Mouse (Mus musculus) CH12.LX (cell line): ENCODE results near the gene Gm20498. TPM values are rescaled to one million over a fixed set of nuclear protein-coding genes. Genes with fewer than 3 reads are reported as not detected.
"Not testable (repeated sequence)": the region's sequence is repeated elsewhere in the genome, so short reads cannot be mapped to it uniquely, and the experiment has no call there.

ENCODE experiments used
- DNase-seq: peaks from one replicate; pipeline ENCODE4 v3.0.0-alpha.2; 2013; ENCODE audit errors: extremely low read depth
- H3K27ac ChIP-seq: 2 replicates; pipeline ENCODE4 v1.5.1; 2012; ENCODE audit warnings: low read depth, mild to moderate bottlenecking, control low read depth, moderate library complexity; ENCODE audit not compliant: insufficient read depth
- H3K27me3 ChIP-seq: replicated peaks from 2 replicates; pipeline ENCODE3; 2012; ENCODE audit warnings: inconsistent platforms
- H3K36me3 ChIP-seq, 2 experiments: replicated peaks in 1 of 2; 2 replicates each; pipeline versions ENCODE3 to v1.6.1; 2012; ENCODE audit warnings: inconsistent platforms in 1 of 2, low read length in 1 of 2, mild to moderate bottlenecking in 1 of 2, mixed read lengths in 1 of 2, moderate library complexity in 1 of 2; ENCODE audit not compliant: control insufficient read depth in 1 of 2, insufficient read depth in 1 of 2
- H3K4me1 ChIP-seq, 2 experiments: 2 replicates each; pipeline ENCODE4 v1.6.1; 2012; ENCODE audit warnings: inconsistent platforms in 1 of 2, moderate library complexity in 1 of 2; ENCODE audit not compliant: insufficient read depth in 2 of 2, control insufficient read depth in 1 of 2
- H3K4me2 ChIP-seq: 2 replicates; pipeline ENCODE4 v1.6.1; 2012; ENCODE audit warnings: low read depth, mild to moderate bottlenecking, control low read depth; ENCODE audit not compliant: poor library complexity, insufficient read depth, severe bottlenecking
- H3K4me3 ChIP-seq, 3 experiments: fragments of 150-350 bp in 1 of 3; sonication (generic) in 1 of 3; replicated peaks in 1 of 3; 2 replicates each; pipeline versions ENCODE3 to v1.5.1; 2011 to 2012; ENCODE audit warnings: low read depth in 2 of 3, low read length in 2 of 3, mild to moderate bottlenecking in 2 of 3, moderate library complexity in 2 of 3, control low read depth in 1 of 3, improper control_type of control experiment in 1 of 3, inconsistent platforms in 1 of 3, mixed read lengths in 1 of 3; ENCODE audit not compliant: poor library complexity in 1 of 3
- H3K79me2 ChIP-seq: replicated peaks from 2 replicates; pipeline ENCODE4 v1.6.1; 2012; ENCODE audit warnings: mild to moderate bottlenecking, moderate library complexity; ENCODE audit not compliant: control insufficient read depth, poor library complexity, insufficient read depth, severe bottlenecking; ENCODE audit errors: extremely low read depth
- H3K9ac ChIP-seq: 2 replicates; pipeline ENCODE4 v1.6.1; 2012; ENCODE audit warnings: low read depth, mild to moderate bottlenecking, control low read depth, moderate library complexity; ENCODE audit not compliant: insufficient read depth
- H3K9me3 ChIP-seq: replicated peaks from 2 replicates; pipeline ENCODE3; 2012; ENCODE audit warnings: low read length, inconsistent platforms, mixed read lengths
- CHD1 ChIP-seq: IDR thresholded peaks from 2 replicates; pipeline ENCODE4 v1.6.1; 2012; ENCODE audit warnings: low read depth, low read length, improper control_type of control experiment, inconsistent platforms
- CTCF ChIP-seq, 2 experiments: IDR thresholded peaks in 1 of 2; conservative IDR thresholded peaks in 1 of 2; 2 replicates each; pipeline ENCODE4 v1.5.1; 2011 to 2012; ENCODE audit warnings: low read depth in 2 of 2, low read length in 2 of 2, improper control_type of control experiment in 1 of 2, inconsistent platforms in 1 of 2, mild to moderate bottlenecking in 1 of 2, moderate library complexity in 1 of 2
- ETS1 ChIP-seq: conservative IDR thresholded peaks from 2 replicates; pipeline ENCODE4 v1.6.1; 2012; ENCODE audit warnings: low read depth, mild to moderate bottlenecking, inconsistent platforms, low read length, improper control_type of control experiment, moderate library complexity
- KAT2A ChIP-seq: IDR thresholded peaks from 2 replicates; pipeline ENCODE4 v1.6.1; 2012; ENCODE audit warnings: low read length, improper control_type of control experiment, inconsistent platforms; ENCODE audit not compliant: insufficient replicate concordance
- MAFK ChIP-seq: IDR thresholded peaks from 2 replicates; pipeline ENCODE4 v1.6.1; 2011; ENCODE audit warnings: low read length, improper control_type of control experiment; ENCODE audit not compliant: insufficient replicate concordance
- MAX ChIP-seq: IDR thresholded peaks from 2 replicates; pipeline ENCODE4 v1.6.1; 2011; ENCODE audit warnings: low read length, improper control_type of control experiment
- MEF2A ChIP-seq: IDR thresholded peaks from 2 replicates; pipeline ENCODE4 v1.6.1; 2014; ENCODE audit warnings: low read depth, mild to moderate bottlenecking, inconsistent platforms, low read length, improper control_type of control experiment, borderline replicate concordance
- MYC ChIP-seq: IDR thresholded peaks from 2 replicates; pipeline ENCODE4 v1.6.1; 2011; ENCODE audit warnings: low read depth, mild to moderate bottlenecking, improper control_type of control experiment, low read length
- POLR2AphosphoS2 ChIP-seq: IDR thresholded peaks from 2 replicates; pipeline ENCODE4 v1.6.1; 2011; ENCODE audit warnings: low read depth, low read length, improper control_type of control experiment
- RAD21 ChIP-seq: IDR thresholded peaks from 2 replicates; pipeline ENCODE4 v1.6.1; 2011; ENCODE audit warnings: low read depth, mild to moderate bottlenecking, low read length, improper control_type of control experiment, moderate library complexity
- SIN3A ChIP-seq: IDR thresholded peaks from 2 replicates; pipeline ENCODE4 v1.6.1; 2012; ENCODE audit warnings: low read length, improper control_type of control experiment, inconsistent platforms
- SMC3 ChIP-seq: IDR thresholded peaks from 2 replicates; pipeline ENCODE4 v1.6.1; 2011; ENCODE audit warnings: low read depth, low read length, improper control_type of control experiment
- ZC3H11A ChIP-seq: IDR thresholded peaks from 2 replicates; pipeline ENCODE4 v1.6.1; 2012; ENCODE audit warnings: low read depth, mild to moderate bottlenecking, inconsistent platforms, low read length, improper control_type of control experiment
- ZKSCAN1 ChIP-seq: IDR thresholded peaks from 2 replicates; pipeline ENCODE4 v1.6.1; 2012; ENCODE audit warnings: low read depth, inconsistent platforms, low read length, improper control_type of control experiment, borderline replicate concordance
- ZNF384 ChIP-seq: IDR thresholded peaks from 2 replicates; pipeline ENCODE4 v1.6.1; 2012; ENCODE audit warnings: low read depth, low read length, improper control_type of control experiment, inconsistent platforms
- dilution Hi-C: fragments of 300-500 bp; cut with MboI; formaldehyde crosslinking; loops from 2 replicates; pipeline ENCODE4 v1.14.3; 2020; ENCODE audit warnings: low sequenced_read_pairs; ENCODE audit not compliant: extremely low pct_unique_long_range_greater_than_20kb, extremely low pct_ligation_motif_present
- in situ Hi-C: fragments of 300-500 bp; cut with MboI; formaldehyde crosslinking; loops from 3 replicates; pipeline ENCODE4 v1.14.3; 2019; ENCODE audit warnings: low sequenced_read_pairs, low pct_ligation_motif_present, low pct_unique_long_range_greater_than_20kb, mixed read lengths
- polyA plus RNA-seq: library from polyadenylated mRNA; unstranded; fragments of >175 nt; gene quantifications from 2 replicates; pipeline ENCODE4 v1.2.1, GENCODE M21; 2012; ENCODE audit warnings: low read depth; ENCODE audit not compliant: insufficient read length
- total RNA-seq, 2 experiments: library from RNA; depleted of rRNA; stranded (reverse); fragments of 300-350 nt in 1 of 2; fragments of >200 nt in 1 of 2; gene quantifications; 2 replicates each; pipeline ENCODE4 v1.2.3; 2012 to 2014

Gm20498 gene
- total and polyA plus RNA-seq, 3 experiments = 25.7 to 52.2 (median 32.6) TPM

GRCm38 (mm10) chr12:81402187-81402586, 130.5 kb downstream of the Gm20498 start:
- Histone ChIP-seq H3K9me3 (no peaks in the 10 kb centered on the region), H3K27ac (no peak overlapping the region), H3K4me1 (no peaks in the 10 kb centered on the region), H3K36me3 (peaks cover 0 to 11% of the 10 kb centered on the region in 2 experiments), H3K4me2 (no peak overlapping the region), H3K9ac (no peak overlapping the region), H3K79me2 (no peaks in the 10 kb centered on the region), H3K27me3 (no peaks in the 10 kb centered on the region), H3K4me3 (no peak overlapping the region)
- in situ Hi-C loops = loop anchor here (5.0 to 25.0 kb wide), 2 partner anchors 200 to 415 kb away; no protein-coding TSS in a partner anchor
- TF ChIP-seq ZNF384 (no peak), CHD1 (no peak), MAX (peak; percentile 70), RAD21 (peak; percentile 79), ETS1 (no peak), MYC (peak; percentile 65; the same call in 1 of the 2 replicates), POLR2AphosphoS2 (no peak), SMC3 (peak; percentile 87), SIN3A (no peak), MEF2A (no peak), ZKSCAN1 (no peak), CTCF (conservative IDR thresholded peaks at IDR 0.05 in 1 of 2, IDR thresholded peaks at IDR 0.05 in 1 of 2; ENCODE audit: low read depth in 2 of 2, low read length in 2 of 2) (peak; percentile 56 to 84), KAT2A (no peak)
- dilution Hi-C loops = no loop called here
- DNase-seq = peak; percentile 68

DNA sequence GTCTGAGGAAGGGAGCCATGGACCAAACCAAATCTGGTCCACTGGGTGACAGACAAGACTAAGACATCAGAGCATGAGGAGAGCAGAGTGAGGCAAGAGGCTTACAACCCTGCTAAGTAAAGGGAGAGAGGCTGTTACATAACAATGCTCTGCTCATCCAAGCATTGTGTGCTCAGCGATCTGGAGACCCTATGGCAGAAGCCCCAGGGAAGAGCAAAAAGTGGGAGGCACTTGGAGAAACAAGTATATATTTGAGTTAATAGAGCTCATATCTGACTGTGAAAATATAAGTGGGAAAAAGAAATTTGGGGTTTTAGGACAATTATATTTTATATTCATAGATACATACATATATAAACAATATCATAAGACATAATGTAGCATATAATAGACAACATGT, 153.3 kb downstream of the Gm20498 start, which contains the start of gene Gm4787:
Gm4787 (minus strand) TSS at position 101 of the 400 bp plus-strand sequence.
- dilution Hi-C loops, in situ Hi-C loops, H3K27me3 ChIP-seq, H3K4me2 ChIP-seq, DNase-seq, H3K9ac ChIP-seq, H3K9me3 ChIP-seq, H3K36me3 ChIP-seq, H3K4me3 ChIP-seq, H3K27ac ChIP-seq, H3K79me2 ChIP-seq, H3K4me1 ChIP-seq: not testable (repeated sequence)

DNA sequence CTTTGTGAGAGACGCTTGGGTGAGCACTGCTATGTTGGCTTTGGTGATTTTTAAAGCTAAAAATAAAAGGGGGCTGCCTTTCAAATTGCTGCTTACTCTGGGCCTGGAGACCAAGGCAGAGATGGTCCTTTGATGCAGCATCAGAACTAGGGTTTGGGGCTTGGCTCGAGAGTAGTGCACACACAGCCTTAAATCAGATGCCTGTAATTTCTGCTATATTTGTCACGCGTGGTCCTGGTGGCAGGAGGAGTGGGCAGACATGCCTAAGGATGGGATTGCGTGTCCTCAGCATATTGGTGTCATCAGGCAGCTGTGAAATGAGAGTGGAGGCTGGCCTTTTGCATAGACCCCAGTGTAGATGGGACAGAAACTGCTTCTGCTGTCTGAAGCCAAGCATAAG, 198.9 kb downstream of the Gm20498 start:
- no peaks in the 10 kb centered on the region for H3K79me2 ChIP-seq
- H3K4me2 ChIP-seq = no peak overlapping the region
- H3K4me3 ChIP-seq = no peak overlapping the region
- in situ Hi-C loops = no loop called here
- no peak for TF ChIP-seq ZC3H11A
- no peak for TF ChIP-seq SIN3A
- TF ChIP-seq MAFK = no peak
- dilution Hi-C loops = no loop called here
- DNase-seq = no peak
- no peak overlapping the region for H3K27ac ChIP-seq
- H3K9me3 ChIP-seq = no peaks in the 10 kb centered on the region
- H3K9ac ChIP-seq = no peak overlapping the region
- no peaks in the 10 kb centered on the region for H3K36me3 ChIP-seq
- no peaks in the 10 kb centered on the region for H3K4me1 ChIP-seq
- no peaks in the 10 kb centered on the region for H3K27me3 ChIP-seq
